Mouse (Mus musculus) T-helper 17 cell (primary cell): Measurements from ENCODE around the gene Gbp2b.
"Not testable (repeated sequence)": the region's sequence is repeated elsewhere in the genome, so short reads cannot be mapped to it uniquely, and the experiment has no call there.

Source experiments
- in situ Hi-C, 2 experiments: fragments of 300-600 bp; cut with MboI, MseI; formaldehyde crosslinking; loops; 1 replicate in 1 of 2; 2 replicates in 1 of 2; pipeline ENCODE4 v1.15.1; 2025; ENCODE audit warnings: high pct_unique_total_duplicates in 2 of 2

Gbp2b gene

DNA sequence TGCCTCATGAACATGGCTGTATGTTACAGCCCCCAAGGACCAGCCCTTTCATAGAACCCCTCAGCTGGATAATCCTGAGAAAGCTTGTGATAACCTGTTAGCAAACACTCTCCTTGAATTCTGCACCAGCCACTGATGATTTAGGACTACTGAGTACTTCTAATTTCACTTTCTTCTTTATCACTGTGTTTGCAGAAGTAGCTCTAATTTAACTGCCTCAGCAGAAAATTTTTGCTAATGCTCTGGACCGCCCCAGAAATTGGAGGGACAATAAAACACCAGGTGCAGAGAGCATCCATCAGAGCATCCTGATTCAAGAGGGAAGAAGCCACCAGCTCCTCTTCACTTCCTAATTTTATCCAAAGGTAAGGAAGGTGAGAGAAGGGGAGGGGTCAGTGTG is at the start of gene Gbp2b:
TSS of gene Gbp2b (plus strand) at position 301 of the 400 bp plus-strand sequence.
- in situ Hi-C loops: no loop called here

DNA sequence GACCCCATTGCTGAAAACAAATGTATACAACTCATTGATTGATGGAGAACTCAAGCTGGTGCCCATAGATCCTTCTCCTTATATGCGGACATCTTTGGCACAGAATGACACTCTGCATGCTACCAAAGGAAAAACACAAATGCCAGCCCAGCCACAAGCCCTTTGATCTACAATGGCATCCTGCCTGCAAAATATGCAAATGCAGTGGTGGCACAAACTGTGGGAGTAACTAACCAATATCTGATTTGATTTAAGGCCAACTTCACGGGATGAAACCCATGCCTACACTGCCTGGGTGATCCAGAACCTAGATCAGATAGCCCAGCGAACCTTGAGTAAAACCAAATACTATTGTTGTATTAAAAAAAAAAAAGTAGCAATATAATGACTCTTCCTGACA is 48.0 kb upstream of the Gbp2b start:
- in situ Hi-C loops: loop anchor here in 1 of 2 experiments (5.0 kb wide), 1 partner anchor 61 kb away; no protein-coding TSS in a partner anchor

DNA sequence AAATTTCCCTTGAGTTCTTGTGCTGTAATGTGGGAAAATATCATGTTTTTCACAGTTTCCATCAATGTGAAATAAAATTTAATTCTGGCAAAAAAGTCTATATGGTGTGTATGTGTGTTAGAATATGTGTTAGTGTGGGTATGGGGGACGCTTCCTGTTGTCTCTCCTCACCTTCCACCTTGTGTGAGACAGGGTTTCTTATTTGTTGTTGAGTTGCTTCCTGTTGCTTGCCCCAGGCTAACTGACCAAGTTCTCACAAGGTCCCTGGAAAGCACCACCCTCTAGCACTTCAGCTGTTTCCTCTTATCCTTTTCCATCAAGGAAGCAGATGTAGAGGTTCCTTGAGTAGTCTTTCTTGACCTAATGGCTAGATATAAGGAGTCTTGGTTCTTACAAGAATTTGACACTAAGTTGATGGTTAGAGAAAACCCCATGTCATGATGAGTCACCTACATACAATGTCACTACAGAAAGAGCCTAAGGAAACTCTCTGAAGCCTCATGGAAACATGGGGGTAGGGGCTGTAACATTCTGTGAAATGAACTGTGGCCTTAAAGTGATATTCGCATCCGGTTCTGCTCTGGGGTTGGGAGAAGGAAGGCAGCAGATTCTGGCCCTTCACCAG is 44.5 kb upstream of the Gbp2b start:
- in situ Hi-C loops: no loop called here

DNA sequence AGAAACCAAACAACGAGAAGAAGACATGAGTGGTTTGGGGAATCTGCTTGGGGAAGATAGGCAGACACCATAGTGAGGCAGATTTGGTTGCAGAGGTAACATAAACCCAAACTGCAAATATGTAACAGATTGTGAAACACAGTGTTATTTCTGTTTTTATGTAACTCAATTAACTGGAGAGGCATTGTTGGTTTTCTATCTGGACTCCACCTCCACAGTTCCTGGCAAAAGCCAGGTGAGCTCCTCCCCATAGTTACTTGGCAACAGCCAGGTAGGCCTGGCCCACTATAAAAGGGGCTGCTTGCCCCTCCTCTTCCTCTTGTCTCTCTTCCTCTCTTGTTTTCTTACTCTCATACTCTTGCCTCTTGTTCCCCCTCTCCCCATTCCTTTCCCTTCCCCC is 40.0 kb upstream of the Gbp2b start:
- in situ Hi-C loops: no loop called here

DNA sequence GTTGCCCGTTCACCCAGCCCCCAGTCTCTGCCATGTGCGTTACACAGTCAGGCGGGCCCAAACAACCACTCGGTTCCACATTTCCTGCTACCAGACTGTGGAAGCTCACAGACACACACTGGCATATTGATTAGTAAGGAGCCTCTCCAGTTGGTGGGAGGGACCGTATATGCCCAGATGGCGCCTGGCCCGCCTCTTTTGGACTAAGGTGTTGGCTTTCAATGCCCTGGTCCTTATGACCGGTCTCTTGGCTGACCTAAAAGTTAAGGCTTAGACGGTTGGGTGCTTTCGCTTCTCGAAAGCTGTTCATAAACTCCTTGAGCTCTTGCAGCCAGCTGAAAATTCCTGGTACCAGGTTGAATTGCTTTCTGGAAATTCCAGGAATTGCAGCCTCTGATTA is 39.0 kb upstream of the Gbp2b start:
- in situ Hi-C loops: no loop called here

DNA sequence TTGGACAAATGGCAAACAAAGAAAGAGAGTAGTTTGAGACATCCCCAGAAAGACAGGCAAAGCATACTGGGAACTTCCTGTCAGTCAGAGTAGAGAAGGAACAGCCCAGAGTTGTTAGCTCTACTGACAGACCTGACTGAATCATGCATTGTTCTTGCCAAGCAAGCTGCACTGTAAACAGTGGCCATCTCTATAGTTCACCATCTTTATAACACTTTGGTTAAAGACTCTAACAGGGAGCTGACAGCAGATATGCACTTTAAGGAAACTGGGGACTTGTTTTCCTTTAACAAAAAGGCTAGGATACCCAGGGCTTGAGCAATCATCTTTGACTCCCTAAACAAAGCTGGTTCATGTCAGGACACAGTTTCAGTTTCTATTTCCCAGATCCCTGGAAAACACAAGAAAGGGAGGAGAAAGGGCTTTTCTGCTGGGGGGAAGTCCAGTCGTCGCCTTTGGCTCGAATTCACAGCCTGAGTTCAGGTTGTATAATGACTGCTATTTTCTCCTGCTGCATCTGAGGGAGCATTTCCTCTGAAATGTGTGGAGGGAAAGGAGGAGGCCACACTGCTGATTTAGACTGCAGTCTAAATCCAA is 34.9 kb upstream of the Gbp2b start, which contains the start of gene Gbp3:
TSS of gene Gbp3 (plus strand) at position 395 of the 597 bp plus-strand sequence.
- in situ Hi-C loops: loop anchor here (5.0 kb wide), 2 partner anchors 53 to 67 kb away; partner anchors contain the start of gene Gbp5 (in 2 of the 2)

DNA sequence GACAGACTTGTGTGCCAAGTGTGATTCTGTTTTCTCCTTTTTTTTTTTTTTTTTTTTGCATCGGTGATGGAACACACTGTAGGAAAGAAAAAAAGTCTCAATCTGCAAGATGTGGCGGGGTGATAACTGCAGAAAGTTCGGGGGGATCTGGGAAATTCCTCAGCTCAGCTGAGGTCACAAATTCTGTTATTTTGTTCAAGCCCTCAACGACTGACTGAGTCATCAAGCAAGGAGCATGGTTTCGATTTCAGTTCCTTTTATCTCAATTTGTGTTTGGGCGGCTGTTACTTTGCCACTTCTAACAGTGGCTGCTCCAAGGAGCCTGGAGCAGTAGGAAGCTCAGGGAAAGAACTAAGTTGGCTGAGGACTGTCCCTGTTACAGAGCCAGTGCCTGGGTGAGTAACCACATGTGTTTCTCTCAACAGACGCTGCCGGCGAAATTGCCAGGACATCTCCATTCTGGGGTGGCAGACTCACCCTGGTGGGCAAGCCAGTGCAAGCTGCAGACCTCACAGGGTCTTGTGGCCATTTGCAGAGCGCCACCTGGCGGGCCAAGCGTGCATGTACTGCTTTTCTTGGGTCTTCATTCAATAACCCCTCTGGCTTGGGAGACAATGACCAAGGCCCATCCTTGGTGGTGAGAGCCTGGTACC is 34.2 kb upstream of the Gbp2b start:
- in situ Hi-C loops: loop anchor here (5.0 kb wide), 2 partner anchors 52 to 68 kb away; partner anchors contain the start of gene Gbp5 (in 2 of the 2)

DNA sequence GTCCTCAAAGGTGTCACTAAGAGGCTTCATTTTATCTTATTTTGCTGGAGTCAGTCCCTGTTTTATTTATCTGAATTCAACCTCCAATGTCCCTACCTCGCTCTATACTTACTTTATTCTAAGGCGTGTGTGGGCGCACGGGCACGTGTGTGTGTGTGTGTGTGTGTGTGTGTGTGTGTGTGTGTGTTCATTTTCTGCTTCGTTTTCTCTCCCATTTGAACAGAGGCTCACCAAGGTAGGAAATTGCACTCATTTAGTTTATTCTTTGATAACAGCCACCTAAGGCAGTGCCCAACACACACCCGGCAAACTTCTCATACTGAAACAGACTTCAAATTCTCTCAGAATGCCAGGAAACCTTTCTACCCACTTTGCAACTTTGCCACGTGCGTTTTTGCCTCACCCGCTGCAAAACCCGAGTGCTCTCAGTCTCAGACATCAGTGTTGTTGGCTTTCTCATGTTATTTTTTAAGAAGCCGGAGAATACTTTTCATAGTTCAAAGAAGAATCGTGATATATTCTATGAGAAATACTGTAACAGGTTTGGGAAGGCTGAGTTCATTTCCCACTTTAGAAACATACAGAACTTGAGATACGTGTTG is 33.5 kb upstream of the Gbp2b start:
- in situ Hi-C loops: loop anchor here (5.0 kb wide), 2 partner anchors 51 to 69 kb away; partner anchors contain the start of gene Gbp5 (in 2 of the 2)

DNA sequence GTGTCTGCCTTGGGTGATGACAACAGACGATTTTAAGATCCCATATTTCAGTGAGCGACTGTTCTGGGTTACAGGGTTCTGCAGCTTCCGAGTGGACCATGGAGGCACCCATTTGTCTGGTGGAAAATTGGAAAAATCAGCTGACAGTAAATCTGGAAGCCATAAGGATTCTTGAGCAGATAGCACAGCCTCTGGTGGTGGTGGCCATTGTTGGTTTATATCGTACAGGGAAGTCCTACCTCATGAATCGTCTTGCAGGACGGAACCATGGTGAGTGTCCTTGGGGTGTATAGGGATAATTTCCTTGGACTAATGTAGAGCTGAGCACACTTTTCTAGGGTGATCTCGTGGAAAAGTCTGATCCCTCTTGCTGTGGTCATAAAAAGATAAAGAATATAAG is 33.0 kb upstream of the Gbp2b start:
- in situ Hi-C loops: loop anchor here (5.0 kb wide), 2 partner anchors 51 to 69 kb away; partner anchors contain the start of gene Gbp5 (in 2 of the 2)

DNA sequence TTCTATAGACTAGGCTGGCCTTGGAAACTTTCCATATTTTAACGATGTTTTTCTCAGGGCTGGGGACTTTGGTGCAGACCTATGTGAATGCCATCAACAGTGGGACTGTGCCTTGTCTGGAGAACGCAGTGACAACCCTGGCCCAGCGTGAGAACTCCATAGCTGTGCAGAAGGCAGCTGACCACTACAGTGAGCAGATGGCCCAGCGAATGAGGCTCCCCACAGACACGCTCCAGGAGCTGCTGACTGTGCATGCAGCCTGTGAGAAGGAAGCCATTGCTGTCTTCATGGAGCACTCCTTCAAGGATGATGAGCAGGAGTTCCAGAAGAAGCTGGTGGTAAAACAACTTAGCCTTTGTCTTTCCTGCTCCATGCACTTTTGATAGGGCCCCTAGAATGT is 27.2 kb upstream of the Gbp2b start:
- in situ Hi-C loops: not testable (repeated sequence)

DNA sequence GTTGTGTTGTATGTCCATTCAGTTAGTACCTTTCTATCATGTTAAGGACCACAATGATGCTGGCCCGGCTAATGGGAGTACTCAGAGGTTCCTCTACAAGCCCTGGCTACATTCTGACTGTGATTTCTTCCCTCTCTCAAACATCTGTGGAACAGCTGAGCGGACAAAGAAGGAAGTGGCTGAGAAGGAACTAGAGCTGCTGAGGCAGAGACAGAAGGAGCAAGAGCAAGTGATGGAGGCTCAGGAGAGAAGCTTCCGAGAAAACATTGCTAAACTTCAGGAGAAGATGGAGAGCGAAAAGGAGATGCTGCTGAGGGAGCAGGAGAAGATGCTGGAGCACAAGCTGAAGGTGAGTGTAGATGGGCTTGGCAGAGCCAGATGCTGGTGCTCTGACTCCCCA is 23.9 kb upstream of the Gbp2b start:
- in situ Hi-C loops: no loop called here

DNA sequence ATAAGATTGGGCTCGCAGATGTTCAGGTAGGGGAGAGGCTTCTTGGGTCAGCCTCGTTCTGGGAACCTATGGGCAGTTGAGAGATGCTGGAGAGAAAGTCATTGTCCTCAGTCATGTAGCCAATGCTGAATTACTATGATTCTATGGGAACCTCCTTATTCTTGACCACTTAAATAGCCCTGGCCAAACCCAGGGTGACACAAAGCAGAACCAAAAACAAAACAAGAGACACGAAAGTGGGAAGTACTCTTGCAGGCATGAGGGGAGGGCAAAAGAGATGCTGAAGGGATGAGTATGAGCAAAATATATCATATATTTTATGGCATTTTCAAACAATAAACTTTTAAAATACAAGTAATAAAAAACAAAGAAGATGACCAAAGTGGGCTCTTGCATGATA is 17.5 kb upstream of the Gbp2b start:
- in situ Hi-C loops: no loop called here

DNA sequence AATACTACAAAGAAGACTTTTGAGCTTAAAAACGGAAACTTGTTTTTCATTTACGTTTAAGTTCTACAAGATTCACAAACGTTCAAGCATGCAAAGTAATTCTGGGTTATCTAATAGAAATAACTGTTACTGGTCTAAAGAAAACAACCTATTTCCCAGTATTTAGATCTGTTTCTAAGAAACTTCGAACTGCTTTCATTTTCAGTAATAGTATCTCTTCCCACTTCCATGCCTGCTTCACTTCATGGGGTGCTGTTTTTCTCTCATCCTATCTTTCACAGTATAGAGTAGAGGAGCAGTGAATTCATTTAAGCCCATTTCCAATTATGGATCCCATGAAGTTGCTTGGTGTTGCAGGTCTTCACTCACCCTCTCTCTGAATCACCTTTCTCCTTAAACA is 16.3 kb upstream of the Gbp2b start:
- in situ Hi-C loops: no loop called here

DNA sequence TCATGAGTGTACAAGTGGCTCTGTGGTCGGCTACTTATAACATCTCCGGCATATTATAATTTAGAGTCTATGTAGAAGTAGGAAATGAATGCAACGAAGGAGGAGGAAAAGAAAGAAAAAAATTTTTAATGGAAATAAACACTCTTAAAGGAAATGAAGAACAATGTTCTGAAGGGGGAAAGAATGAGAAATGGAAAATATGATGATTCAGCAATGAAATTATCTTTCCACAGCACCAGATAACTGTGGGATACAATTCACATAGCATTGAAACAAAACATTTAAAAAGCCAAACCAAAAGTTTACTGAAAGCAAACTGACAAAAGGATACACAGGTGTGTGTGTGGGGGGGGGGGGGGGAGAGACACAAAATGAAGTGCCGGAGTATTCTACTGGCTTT is 11.6 kb upstream of the Gbp2b start:
- in situ Hi-C loops: no loop called here

DNA sequence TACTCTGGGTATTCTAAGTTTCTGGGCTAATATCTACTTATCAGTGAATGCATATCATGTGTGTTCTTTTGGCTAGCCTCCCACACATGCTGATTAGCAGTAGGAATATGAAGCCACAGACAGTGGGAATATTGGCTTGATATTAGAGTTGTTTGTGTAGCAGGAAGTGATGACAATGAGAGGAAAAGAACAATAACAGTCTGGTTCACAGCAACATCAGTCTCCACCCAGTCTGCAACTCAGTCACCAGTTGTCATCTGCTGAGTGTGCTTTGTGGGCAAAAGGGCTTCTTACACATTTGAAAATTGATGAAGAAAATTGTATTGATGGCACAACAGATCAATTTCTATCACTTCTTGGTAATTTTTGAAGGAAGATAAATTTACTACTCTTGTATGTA is 7.3 kb upstream of the Gbp2b start:
- in situ Hi-C loops: no loop called here

DNA sequence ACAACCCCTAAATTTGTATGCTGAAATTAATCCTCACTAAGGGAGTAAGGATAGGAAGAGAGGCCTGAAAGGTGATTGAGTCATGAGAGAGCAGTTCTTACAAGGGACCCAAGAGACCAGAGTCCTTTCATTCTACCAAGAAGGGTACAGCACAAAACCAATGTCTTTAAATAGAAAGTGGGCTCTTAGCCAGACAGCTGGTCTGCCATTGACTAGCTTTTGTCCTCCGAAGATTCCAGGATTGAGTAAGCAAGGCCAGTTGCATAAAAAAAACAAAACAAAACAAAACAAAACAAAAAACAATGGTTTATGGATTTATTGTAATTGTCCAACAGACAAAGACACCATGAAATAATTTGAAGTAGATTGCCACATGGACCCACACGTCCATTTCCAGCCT is 5.8 kb upstream of the Gbp2b start:
- in situ Hi-C loops: no loop called here

DNA sequence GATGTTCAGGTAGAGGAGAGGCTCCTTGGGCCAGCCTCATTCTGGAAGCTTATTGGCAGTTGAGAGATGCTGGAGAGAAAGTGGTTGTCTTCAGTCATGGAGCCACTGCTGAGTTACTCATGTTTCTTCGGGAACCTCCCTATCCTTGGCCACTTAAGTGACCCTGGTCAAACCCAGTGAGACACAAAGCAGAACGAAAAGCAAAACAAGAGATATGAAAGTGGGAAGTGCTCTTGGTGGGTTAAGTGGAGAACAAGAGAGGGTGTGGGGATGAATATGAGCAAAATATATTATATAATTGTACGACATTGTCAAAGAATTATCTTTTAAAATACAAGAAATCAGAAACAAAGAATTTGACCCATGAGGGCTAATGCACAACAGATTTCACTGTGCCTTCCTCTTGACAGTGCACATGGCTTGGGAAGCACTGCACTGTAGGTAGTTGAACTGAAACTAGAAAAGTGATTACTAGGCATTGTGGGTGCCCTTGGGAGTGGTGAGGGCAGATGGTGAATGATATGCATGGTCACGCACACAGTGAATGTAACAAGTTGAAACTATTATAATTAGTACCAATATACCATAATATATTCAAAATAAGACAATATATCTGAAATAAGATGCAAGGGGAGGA is 4.1 kb upstream of the Gbp2b start:
- in situ Hi-C loops: no loop called here

DNA sequence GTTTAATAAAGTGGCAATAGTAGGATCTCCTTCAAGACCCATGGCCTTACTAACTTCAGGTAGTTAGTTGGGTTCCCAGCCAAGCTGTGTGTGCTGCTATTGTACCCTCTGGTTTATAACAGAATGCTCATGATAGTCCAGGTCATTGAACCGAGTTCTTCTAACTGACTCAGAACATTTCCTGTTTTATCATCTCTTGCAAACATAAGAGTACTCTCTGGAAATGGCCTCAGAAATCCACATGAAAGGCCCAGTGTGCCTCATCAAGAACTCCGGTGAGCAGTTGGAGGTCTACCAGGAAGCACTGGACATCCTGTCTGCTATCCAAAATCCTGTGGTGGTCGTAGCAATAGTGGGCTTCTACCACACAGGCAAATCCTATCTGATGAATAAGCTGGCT is 3.3 kb downstream of the Gbp2b start:
- in situ Hi-C loops: no loop called here

DNA sequence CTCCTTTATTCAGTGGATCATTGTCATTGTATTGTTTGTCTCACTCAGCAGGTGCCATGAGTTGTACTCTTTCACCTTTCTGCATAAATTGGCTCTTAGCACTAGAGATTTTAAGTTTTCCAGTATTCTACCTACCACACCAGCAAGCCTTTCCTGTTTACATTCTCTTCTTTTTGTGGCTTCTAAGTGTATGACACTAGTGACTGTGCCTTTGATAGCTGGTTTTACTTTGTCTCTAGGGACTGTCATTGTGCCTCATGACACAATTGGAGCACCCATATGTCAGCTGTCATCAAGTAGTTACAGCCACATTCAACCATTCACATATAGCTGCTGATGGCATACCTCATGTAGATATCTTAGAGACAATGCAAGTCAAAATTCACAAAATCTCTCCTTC is 7.0 kb downstream of the Gbp2b start:
- in situ Hi-C loops: no loop called here

DNA sequence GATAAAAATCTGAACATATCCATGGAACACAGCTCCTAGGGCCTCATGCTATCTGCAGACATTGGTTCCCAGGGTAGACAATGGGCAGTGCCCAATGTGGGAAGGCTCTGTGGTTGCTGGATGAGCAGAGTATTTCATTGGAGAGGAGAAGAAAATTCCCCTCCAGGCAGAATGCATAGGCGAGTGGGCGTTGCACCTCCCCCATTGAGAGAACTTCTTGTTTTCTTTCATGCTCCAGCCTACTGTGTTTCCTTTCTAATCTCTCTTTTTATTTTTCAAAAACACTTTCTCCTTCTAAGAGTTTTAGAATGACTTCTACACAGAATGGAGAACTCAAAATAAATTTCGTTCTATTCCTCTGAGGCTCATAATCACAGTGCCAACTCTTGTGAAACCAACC is 24.0 kb downstream of the Gbp2b start:
- in situ Hi-C loops: no loop called here

DNA sequence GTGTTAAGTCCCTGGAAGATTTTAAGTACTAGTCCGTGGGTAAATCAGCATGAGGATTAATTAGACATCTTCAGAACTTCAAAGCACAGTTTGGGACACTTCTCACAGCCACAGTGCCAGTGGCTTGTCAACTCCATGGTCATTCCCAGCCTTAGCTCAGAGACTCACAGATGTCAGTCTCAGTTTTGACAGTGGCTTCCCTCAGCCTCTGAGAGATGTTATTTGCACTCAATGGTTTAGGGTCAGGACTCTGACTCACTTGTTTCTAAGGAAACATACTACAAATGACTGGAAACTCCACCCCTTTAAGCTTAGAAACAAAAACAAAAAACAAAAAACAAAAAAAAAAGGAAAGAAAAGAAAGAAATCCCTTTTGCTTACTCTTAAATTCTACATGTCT is 25.0 kb downstream of the Gbp2b start:
- in situ Hi-C loops: loop anchor here (5.0 kb wide), 1 partner anchor 127 kb away; the partner anchor contains the start of gene Gbp5 (in 2 of the 2)
